Mouse (Mus musculus) midbrain, embryonic 12.5 days (tissue): ENCODE measurements at regions not wholly inside any gene's neighbourhood (a gene's known extent, or its start where the extent isn't known, plus 50 kb on each side); places are given as distances from the start of the nearest gene placed in this dataset.

ENCODE experiments used
- ATAC-seq: fragments of 200-750 bp; cut with Nextera tagmentation; 2 replicates; pipeline ENCODE4 v1.8.0; 2017; ENCODE audit warnings: low read depth, moderate TSS enrichment, moderate library complexity; ENCODE audit not compliant: low FRiP score
- H3K27ac ChIP-seq: fragments of 300-500 bp; sonication (generic); replicated peaks from 2 replicates; pipeline ENCODE4 v1.5.1; 2016; ENCODE audit warnings: mild to moderate bottlenecking
- H3K27me3 ChIP-seq: fragments of 300-500 bp; sonication (generic); 2 replicates; pipeline ENCODE4 v1.6.1; 2016; ENCODE audit warnings: mild to moderate bottlenecking
- H3K36me3 ChIP-seq: fragments of 300-500 bp; sonication (generic); 2 replicates; pipeline ENCODE4 v1.6.1; 2016
- H3K4me1 ChIP-seq: fragments of 300-500 bp; sonication (generic); 2 replicates; pipeline ENCODE4 v1.6.1; 2016
- H3K4me2 ChIP-seq: fragments of 300-500 bp; sonication (generic); replicated peaks from 2 replicates; pipeline ENCODE4 v1.6.1; 2016; ENCODE audit warnings: mild to moderate bottlenecking, moderate library complexity
- H3K4me3 ChIP-seq: fragments of 300-500 bp; sonication (generic); 2 replicates; pipeline ENCODE4 v1.5.1; 2016; ENCODE audit warnings: mild to moderate bottlenecking
- H3K9ac ChIP-seq: fragments of 300-500 bp; sonication (generic); replicated peaks from 2 replicates; pipeline ENCODE4 v1.6.1; 2016; ENCODE audit warnings: mild to moderate bottlenecking, moderate library complexity
- H3K9me3 ChIP-seq: fragments of 300-500 bp; sonication (generic); 2 replicates; pipeline ENCODE4 v1.6.1; 2016; ENCODE audit warnings: mild to moderate bottlenecking
- WGBS: fragments of 180-500 bp; shearing (Covaris S2); methylation state at CpG from one replicate; pipeline ENCODE4 v1.1.7; 2016; 5-methylcytosine and 5-hydroxymethylcytosine counted together

DNA sequence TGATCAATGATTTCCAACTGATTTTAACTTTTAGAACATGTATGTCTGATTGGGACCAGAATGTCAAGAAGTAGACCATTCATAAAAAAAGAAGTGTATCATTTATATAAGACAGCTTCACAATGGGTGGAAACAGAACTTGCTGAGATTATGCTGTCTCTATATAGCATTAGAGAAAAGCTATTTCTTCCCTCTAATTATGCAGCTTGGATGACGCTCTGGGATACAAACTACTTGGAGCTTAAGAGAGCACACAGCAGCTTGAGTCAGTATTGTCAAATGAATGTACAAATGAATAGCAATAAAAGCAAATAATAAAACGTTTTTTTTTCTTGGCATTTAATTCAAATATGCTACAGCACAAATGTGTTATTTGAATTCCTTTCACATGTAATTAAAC lies 428.7 kb downstream of the Hace1 start:
- H3K9me3 ChIP-seq: no peaks in the 10 kb centered on the region
- no peak overlapping the region for H3K9ac ChIP-seq
- no peaks in the 10 kb centered on the region for H3K27me3 ChIP-seq
- H3K36me3 ChIP-seq: no peaks in the 10 kb centered on the region
- H3K4me3 ChIP-seq: no peak overlapping the region
- no peak for ATAC-seq
- no peak overlapping the region for H3K27ac ChIP-seq
- H3K4me2 ChIP-seq: no peak overlapping the region
- no peaks in the 10 kb centered on the region for H3K4me1 ChIP-seq
- 55% methylated on average over 2 of the region's 2 CpGs for WGBS

DNA sequence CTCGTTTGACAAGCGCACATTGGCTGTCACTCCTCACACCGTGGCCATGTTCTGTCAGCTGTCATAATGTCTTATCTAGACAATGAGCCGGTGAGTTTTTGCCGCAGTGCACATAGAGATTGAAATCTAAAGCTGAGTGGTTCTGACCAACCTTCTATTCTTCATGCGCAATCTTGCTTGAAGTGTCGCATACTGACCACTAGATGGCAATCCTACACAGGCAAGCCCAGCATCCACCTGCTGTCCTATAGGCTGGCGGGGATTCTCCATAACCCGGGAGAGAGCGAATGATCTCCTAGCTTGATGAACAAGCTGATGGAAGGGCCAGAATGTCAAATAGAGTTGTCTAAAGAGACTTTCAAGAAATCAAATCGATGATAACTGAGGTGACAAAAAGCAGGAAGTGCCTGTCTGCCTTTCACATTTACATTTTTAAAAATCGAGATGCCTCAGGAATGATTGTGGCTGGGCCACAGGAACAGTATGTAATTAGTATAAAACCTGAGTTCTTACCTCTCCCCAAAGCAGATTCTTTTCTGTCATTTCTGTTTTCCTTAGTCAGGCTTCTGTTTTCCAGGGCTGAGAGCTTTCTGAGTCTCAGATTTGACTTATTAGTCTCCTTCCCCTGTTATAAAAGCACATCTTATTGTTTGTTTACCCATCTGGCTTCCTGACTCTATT lies 434.4 kb downstream of the Hace1 start:
- no peaks in the 10 kb centered on the region for H3K36me3 ChIP-seq
- H3K4me2 ChIP-seq: no peak overlapping the region
- no peaks in the 10 kb centered on the region for H3K27me3 ChIP-seq
- H3K9me3 ChIP-seq: no peaks in the 10 kb centered on the region
- H3K27ac ChIP-seq: no peak overlapping the region
- 24% methylated on average over 12 of the region's 12 CpGs for WGBS
- peak; percentile 92 for ATAC-seq
- H3K4me3 ChIP-seq: no peak overlapping the region
- no peak overlapping the region for H3K9ac ChIP-seq
- 0 out of 2 replicates have a peak, but pooled peaks cover 3% of the 10 kb centered on the region for H3K4me1 ChIP-seq

DNA sequence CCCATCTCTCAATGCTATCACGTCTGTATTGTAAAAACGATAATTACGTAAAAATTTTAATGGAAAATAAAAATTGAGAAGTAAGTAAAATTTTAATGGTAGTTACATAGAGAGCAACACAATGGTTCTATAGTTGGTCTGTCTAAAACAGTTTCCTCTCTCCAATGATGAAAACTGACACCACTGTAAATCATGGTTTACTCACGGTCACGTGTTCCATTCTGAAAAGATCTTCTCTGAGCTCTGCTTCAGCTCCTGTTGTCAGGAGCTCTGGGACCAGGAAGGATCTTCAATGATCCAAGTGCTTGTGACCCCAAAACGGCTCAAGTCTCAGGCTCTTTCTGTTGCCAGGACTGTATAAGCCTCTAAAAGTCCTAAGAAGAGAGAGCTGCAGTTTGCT lies 435.0 kb downstream of the Hace1 start:
- no peak for ATAC-seq
- no peak overlapping the region for H3K27ac ChIP-seq
- no peaks in the 10 kb centered on the region for H3K27me3 ChIP-seq
- H3K9ac ChIP-seq: no peak overlapping the region
- no peaks in the 10 kb centered on the region for H3K36me3 ChIP-seq
- WGBS: 86% methylated on average over 6 of the region's 6 CpGs
- no peak overlapping the region for H3K4me2 ChIP-seq
- no peak overlapping the region for H3K4me3 ChIP-seq
- 0 out of 2 replicates have a peak, but pooled peaks cover 3% of the 10 kb centered on the region for H3K4me1 ChIP-seq
- no peaks in the 10 kb centered on the region for H3K9me3 ChIP-seq

DNA sequence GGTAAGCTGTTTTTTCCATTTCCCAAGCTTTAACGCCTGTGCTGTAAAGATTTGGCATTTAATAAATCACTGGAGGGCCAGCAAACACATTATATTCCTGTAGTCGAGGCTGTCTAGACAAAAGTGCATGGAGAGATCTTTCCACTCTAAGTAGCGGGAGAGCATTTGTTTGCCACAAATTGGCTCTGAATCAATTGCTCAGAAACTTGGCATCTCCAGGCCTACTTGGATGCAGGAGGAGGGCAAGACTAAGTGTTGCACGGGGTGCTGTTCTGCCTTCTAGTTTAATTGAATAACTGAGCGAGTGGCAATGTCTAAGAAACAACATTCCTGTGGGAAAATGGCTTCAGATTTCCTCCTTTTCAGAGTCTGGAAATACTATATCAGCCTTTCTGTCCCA lies 438.7 kb downstream of the Hace1 start:
- 71% methylated on average over 5 of the region's 5 CpGs for WGBS
- Histone ChIP-seq H3K36me3 (no peaks in the 10 kb centered on the region), H3K4me1 (0 out of 2 replicates have a peak, but pooled peaks cover 3% of the 10 kb centered on the region), H3K4me2 (no peak overlapping the region), H3K27ac (no peak overlapping the region), H3K9me3 (no peaks in the 10 kb centered on the region), H3K4me3 (no peak overlapping the region), H3K9ac (no peak overlapping the region), H3K27me3 (no peaks in the 10 kb centered on the region)
- no peak for ATAC-seq

DNA sequence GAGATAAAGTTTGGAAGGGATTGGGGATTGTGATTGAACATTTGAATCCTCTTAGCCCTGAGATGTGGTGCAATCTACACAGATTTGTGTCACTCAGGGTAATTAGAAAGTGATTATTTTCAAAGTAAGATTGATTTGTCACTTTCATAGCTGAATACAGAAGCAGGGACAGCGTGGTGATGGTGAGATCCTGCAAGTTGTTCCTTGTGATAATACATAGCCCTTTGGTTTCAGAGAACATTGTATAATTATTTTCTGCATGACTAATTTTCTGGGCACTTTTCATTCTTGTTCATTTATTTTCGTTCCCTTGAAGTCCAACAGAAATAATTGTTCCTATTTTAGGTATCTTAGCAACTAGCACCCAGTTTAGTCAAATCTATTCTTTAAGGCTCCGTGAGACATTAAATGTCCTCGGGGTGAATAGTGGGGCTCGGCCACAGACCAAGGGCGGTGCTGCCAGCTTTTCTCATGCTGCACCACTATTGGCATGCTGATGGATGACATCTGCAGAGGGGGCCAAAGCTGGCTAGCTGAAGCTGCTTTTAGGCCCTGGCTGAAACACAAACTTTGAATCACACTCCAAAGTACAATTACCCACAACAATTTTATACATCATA lies 468.0 kb downstream of the Hace1 start:
- Histone ChIP-seq H3K9me3 (no peaks in the 10 kb centered on the region), H3K27me3 (no peaks in the 10 kb centered on the region), H3K4me3 (no peak overlapping the region), H3K27ac (no peak overlapping the region), H3K36me3 (no peaks in the 10 kb centered on the region), H3K9ac (no peak overlapping the region), H3K4me2 (no peak overlapping the region), H3K4me1 (peaks cover 17% of the 10 kb centered on the region; the same call in 1 of the 2 replicates)
- ATAC-seq: peak; percentile 84
- 26% methylated on average over 6 of the region's 6 CpGs for WGBS

DNA sequence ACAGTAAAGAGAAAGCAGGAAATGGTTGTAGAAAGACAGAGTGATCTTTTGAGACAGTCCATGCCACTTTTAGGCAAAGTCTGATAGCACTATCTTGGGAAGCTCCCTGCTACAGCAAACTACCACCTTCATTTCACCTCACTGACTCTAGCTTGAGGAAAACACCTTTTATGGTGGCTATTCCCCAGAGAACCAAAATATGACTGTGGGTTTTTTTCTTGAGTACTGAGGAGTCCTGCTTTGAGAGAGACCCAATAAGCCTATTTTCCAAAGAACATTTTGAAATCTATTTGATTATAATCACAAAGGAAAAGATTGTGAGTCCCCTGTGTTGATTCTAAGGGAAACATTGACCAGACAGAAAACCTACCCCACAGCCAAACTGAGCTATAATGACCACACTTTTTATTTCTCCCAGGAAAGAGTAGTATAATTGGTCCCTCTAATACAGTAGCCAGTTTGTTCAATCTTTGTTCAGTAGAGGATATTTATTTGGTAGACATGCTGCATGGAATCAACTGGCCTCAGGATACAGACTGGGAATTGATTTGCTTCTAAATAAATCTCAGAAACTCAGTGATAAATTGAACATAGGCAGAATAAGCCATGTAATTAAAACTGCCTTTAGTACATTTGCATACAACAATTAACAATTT lies 468.6 kb downstream of the Hace1 start:
- no peak for ATAC-seq
- no peak overlapping the region for H3K27ac ChIP-seq

DNA sequence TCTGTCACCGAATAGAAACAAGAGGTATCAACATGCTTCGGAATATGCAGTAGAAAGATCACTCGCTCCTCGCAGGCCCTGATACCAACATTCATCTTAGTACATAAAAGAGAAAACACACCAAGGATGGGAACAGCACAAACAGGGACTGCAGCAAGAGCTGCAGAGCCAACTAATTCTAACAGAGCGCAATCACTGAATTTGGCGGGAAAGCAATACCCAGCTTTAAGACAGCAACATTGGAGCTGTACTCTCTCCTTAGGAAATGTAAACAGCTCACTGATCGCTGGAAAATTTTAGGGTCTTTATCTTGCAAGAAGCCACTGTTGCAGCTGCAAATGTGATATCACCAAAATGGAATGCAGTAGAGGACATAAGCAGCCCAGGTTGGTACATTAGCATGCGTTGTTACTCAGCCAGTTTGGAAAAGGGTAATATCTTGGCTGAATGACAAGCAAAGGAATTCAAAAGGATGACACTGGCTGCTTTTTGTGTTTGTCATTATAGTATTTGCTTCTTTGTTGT lies 469.3 kb downstream of the Hace1 start:
- H3K27ac ChIP-seq: peak overlapping the region; percentile 25; the same call in 1 of the 2 replicates

More for the DNA sequence above, 468.6 kb downstream of the Hace1 start:
- Histone ChIP-seq H3K9ac (no peak overlapping the region), H3K4me3 (no peak overlapping the region), H3K27me3 (no peaks in the 10 kb centered on the region), H3K4me1 (peaks cover 17% of the 10 kb centered on the region; the same call in 1 of the 2 replicates), H3K4me2 (no peak overlapping the region), H3K9me3 (no peaks in the 10 kb centered on the region), H3K36me3 (no peaks in the 10 kb centered on the region)

DNA sequence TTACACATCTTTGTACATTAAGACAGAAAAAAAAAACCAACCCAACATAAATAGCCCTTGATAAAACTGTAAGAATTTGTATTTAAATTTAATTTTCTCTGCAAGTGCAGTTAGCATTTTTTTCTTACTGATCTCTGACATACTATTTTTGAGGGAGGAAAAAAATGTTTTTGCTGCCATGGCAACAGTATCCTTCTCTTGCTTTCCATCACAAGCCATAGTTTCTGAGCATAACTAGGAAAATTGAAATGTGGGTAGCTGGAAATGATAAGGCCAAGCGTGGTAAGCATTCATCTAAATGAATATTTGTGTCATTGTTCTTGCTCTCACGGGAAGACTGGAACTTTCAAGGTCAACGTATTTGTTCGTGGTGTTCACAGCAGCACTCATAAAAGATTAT lies 470.0 kb downstream of the Hace1 start:
- WGBS: 57% methylated on average over 4 of the region's 4 CpGs
- Histone ChIP-seq H3K9ac (no peak overlapping the region), H3K27me3 (no peaks in the 10 kb centered on the region), H3K4me2 (no peak overlapping the region), H3K36me3 (no peaks in the 10 kb centered on the region), H3K4me1 (peaks cover 17% of the 10 kb centered on the region; the same call in 1 of the 2 replicates), H3K27ac (no peak overlapping the region), H3K4me3 (no peak overlapping the region), H3K9me3 (no peaks in the 10 kb centered on the region)
- ATAC-seq: no peak

More for the DNA sequence above, 469.3 kb downstream of the Hace1 start:
- no peak for ATAC-seq
- H3K4me3 ChIP-seq: no peak overlapping the region
- H3K27me3 ChIP-seq: no peaks in the 10 kb centered on the region
- H3K9me3 ChIP-seq: no peaks in the 10 kb centered on the region
- whole genome bisulfite sequencing: 73% methylated on average over 8 of the region's 8 CpGs
- H3K4me2 ChIP-seq: no peak overlapping the region
- peaks cover 17% of the 10 kb centered on the region; the same call in 1 of the 2 replicates for H3K4me1 ChIP-seq
- H3K9ac ChIP-seq: no peak overlapping the region
- no peaks in the 10 kb centered on the region for H3K36me3 ChIP-seq

DNA sequence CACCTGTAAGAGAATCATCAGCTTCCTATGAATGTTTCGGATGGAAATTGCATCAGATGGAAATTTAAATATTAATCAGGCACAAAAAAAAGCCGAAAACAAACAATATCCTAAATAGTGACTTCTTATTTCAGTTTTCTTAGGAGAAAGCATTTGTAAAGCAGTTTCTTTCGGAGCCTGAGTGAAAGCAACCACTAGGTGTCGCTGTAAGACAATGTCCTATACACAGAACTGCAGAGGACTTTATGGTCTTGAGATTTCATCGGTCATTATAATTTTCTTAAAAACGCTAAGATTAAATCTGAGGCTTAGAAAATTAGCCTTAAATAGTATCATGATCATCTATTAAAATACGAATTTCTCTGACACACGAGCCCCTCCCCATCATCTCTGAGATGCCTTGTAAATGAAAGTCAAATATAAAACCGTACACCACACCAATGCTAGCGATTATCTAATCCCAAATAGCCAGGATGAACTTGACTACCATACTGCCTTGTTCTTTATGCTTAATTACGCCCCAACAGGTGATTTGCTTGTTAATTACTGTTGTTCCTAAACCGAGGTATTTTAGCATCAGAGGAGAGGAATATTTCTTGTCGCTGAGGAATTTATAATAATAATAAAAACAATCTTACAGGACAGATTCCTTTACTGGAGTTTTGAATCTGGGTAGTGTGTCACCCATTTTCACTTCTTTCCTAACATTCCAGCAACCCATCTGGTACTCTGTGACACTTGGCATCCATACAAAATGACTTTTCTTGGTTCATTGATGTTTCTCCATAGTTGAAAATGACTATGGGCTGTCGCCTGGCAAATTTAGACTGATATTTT lies 480.0 kb downstream of the Hace1 start:
- ATAC-seq: peak; percentile 74
- Histone ChIP-seq H3K36me3 (no peaks in the 10 kb centered on the region), H3K9me3 (no peaks in the 10 kb centered on the region), H3K9ac (0 out of 2 replicates have a peak overlapping the region, but pooled peaks have one; percentile 15), H3K4me2 (no peak overlapping the region), H3K4me3 (no peak overlapping the region), H3K4me1 (no peaks in the 10 kb centered on the region), H3K27ac (no peak overlapping the region), H3K27me3 (no peaks in the 10 kb centered on the region)
- WGBS: 35% methylated on average over 14 of the region's 14 CpGs

DNA sequence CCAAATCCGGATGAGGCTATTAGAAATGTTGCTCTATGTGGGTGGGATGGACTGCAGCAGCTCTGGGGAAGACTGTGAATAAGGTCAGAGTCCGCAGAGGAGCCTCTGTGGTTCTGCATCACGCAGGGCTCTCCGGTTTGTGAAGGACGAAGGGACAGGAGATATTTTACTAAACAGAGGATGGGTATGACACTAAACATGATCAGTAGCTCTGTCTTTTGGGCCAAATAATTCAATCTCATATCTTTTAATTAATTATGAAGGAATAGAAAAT lies 480.5 kb downstream of the Hace1 start:
- no peaks in the 10 kb centered on the region for H3K27me3 ChIP-seq
- H3K9me3 ChIP-seq: no peaks in the 10 kb centered on the region
- no peaks in the 10 kb centered on the region for H3K4me1 ChIP-seq
- H3K9ac ChIP-seq: 0 out of 2 replicates have a peak overlapping the region, but pooled peaks have one; percentile 15
- no peak overlapping the region for H3K27ac ChIP-seq
- WGBS: 80% methylated on average over 5 of the region's 5 CpGs
- no peak for ATAC-seq
- no peak overlapping the region for H3K4me3 ChIP-seq
- H3K4me2 ChIP-seq: no peak overlapping the region
- H3K36me3 ChIP-seq: no peaks in the 10 kb centered on the region

DNA sequence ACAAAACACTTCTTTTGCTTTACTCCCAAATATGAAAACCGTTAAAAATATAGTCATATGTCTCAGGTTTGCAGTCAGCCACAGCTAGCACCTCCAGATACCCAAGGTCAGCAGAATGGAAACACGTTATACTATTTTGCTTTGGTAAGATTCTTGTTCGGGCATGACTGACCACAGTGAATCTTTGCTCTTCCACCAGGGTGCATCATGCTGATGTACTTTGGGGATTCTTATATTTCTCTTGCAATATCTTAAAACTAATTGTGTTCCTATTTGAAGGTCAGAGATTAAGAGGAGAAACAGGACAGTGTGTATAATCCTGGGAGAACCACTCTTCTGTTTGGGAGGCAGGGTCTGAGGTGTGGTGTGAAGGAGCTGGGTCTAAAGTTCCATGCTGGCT lies 481.7 kb downstream of the Hace1 start:
- Histone ChIP-seq H3K27ac (no peak overlapping the region), H3K4me3 (no peak overlapping the region), H3K9me3 (no peaks in the 10 kb centered on the region), H3K27me3 (no peaks in the 10 kb centered on the region), H3K4me1 (no peaks in the 10 kb centered on the region), H3K9ac (no peak overlapping the region), H3K4me2 (no peak overlapping the region), H3K36me3 (no peaks in the 10 kb centered on the region)
- no peak for ATAC-seq
- 77% methylated on average over 3 of the region's 3 CpGs for WGBS
